Mouse (Mus musculus) 416B (cell line): ENCODE results near the gene Exoc3l.
A peak's percentile ranks its signal among the peaks of the same experiment; 100 is the strongest.
"Not testable (repeated sequence)": the region's sequence is repeated elsewhere in the genome, so short reads cannot be mapped to it uniquely, and the experiment has no call there.

ENCODE experiments used
- DNase-seq: peaks from one replicate; pipeline ENCODE4 v3.0.0; 2011; ENCODE audit warnings: low read depth

Exoc3l gene

GRCm38 (mm10) chr8:105291802-105292201 lies 4.1 kb downstream of the Exoc3l start:
- DNase-seq = peak; percentile 49

GRCm38 (mm10) chr8:105291364-105291763 lies 4.5 kb downstream of the Exoc3l start:
- not testable (repeated sequence) for DNase-seq

- DNase-seq = peak; percentile 87
Measured at GRCm38 (mm10) chr8:105290554-105291314, 5.2 kb downstream of the Exoc3l start.

GRCm38 (mm10) chr8:105289805-105290460 lies 6.0 kb downstream of the Exoc3l start, which contains the start of gene 4931428F04Rik:
TSS of gene 4931428F04Rik (minus strand) at chr8:105289864.
- no peak for DNase-seq

- DNase-seq = peak; percentile 99
Measured at GRCm38 (mm10) chr8:105288958-105289732, 6.8 kb downstream of the Exoc3l start.

GRCm38 (mm10) chr8:105288231-105288630 lies 7.7 kb downstream of the Exoc3l start:
- no peak for DNase-seq

GRCm38 (mm10) chr8:105286907-105287306 lies 9.0 kb downstream of the Exoc3l start:
- DNase-seq = peak; percentile 58

- no peak for DNase-seq
Measured at GRCm38 (mm10) chr8:105285514-105285913, 10.4 kb downstream of the Exoc3l start.

- peak; percentile 79 for DNase-seq
Measured at GRCm38 (mm10) chr8:105283074-105283473, 12.8 kb downstream of the Exoc3l start.

GRCm38 (mm10) chr8:105282239-105282638 lies 13.7 kb downstream of the Exoc3l start:
- DNase-seq = no peak

GRCm38 (mm10) chr8:105281821-105282220 lies 14.1 kb downstream of the Exoc3l start:
- DNase-seq = no peak

GRCm38 (mm10) chr8:105280567-105280966 lies 15.3 kb downstream of the Exoc3l start:
- no peak for DNase-seq

GRCm38 (mm10) chr8:105278911-105279334 lies 17.0 kb downstream of the Exoc3l start:
- DNase-seq = no peak

- DNase-seq = no peak
Measured at GRCm38 (mm10) chr8:105276292-105277120, 19.4 kb downstream of the Exoc3l start.

GRCm38 (mm10) chr8:105275840-105276239 lies 20.1 kb downstream of the Exoc3l start, which contains the start of gene Nol3:
TSS of gene Nol3 (plus strand) at chr8:105276140.
- DNase-seq = no peak

- DNase-seq = no peak
Measured at GRCm38 (mm10) chr8:105275387-105275786, 20.5 kb downstream of the Exoc3l start.

- no peak for DNase-seq
Measured at GRCm38 (mm10) chr8:105270916-105271186, 25.1 kb downstream of the Exoc3l start.

GRCm38 (mm10) chr8:105270101-105270915 lies 25.6 kb downstream of the Exoc3l start:
- DNase-seq = no peak

GRCm38 (mm10) chr8:105269461-105269947 lies 26.4 kb downstream of the Exoc3l start, which contains the start of gene Hsf4:
TSS of gene Hsf4 (plus strand) at chr8:105269801.
- no peak for DNase-seq

- DNase-seq = no peak
Measured at GRCm38 (mm10) chr8:105269075-105269458, 26.8 kb downstream of the Exoc3l start.
